Mouse (Mus musculus): Measurements from ENCODE around the gene Kremen1. TPM values are rescaled to one million over a fixed set of nuclear protein-coding genes. Genes with fewer than 3 reads are reported as not detected.

Gene Kremen1
- polyA plus RNA-seq, 1 experiment from 2014 or later: 20.9 TPM

DNA sequence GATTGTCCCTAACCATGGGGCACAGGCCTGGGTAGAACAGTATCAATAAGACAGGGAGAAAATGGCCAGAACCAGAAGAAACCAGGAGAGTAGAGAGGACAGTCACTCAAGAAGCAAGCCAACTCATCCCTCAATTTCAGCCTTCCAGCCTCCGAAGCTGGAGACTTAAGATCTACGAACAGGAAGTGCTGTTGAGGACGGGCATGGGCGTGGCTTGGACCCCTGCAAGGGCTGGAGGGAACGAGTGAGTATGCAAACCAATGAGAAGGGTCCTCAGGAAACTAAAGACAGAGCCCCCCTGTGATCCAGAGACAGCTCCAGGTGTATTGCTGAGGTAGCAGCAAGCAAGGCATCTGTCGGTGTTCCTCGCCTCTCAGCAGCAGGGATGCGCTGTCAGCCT is 97.0 kb downstream of the Kremen1 start:
- Histone ChIP-seq H3K4me2 (ENCODE audit: low read length) (no peak overlapping the region), H3K9ac (ENCODE audit: low read length) (no peak overlapping the region), H3K4me3 (ENCODE audit: control insufficient read depth in 1 of 2, insufficient read depth in 1 of 2, low read depth in 1 of 2, low read length in 2 of 2) (no peak overlapping the region), H3K36me3 (ENCODE audit: control insufficient read depth, insufficient read depth, low read length) (no peaks in the 10 kb centered on the region), H3K27ac (replicated peaks in 1 of 2; ENCODE audit: control insufficient read depth in 1 of 2, insufficient read depth in 1 of 2, low read depth in 2 of 2, low read length in 2 of 2) (no peak overlapping the region), H3K27me3 (ENCODE audit: control insufficient read depth, insufficient read depth, low read length) (no peaks in the 10 kb centered on the region), H3K4me1 (ENCODE audit: control insufficient read depth in 2 of 2, insufficient read depth in 2 of 2, low read length in 2 of 2) (peaks cover 29 to 34% of the 10 kb centered on the region in 2 experiments), H3K9me3 (ENCODE audit: control insufficient read depth, low read length) (peaks cover 5% of the 10 kb centered on the region)
- WGBS: 44% methylated on average over 8 of the region's 8 CpGs
- no peak for ATAC-seq (ENCODE audit: insufficient number of reproducible peaks, insufficient read depth, low FRiP score, low read depth)

DNA sequence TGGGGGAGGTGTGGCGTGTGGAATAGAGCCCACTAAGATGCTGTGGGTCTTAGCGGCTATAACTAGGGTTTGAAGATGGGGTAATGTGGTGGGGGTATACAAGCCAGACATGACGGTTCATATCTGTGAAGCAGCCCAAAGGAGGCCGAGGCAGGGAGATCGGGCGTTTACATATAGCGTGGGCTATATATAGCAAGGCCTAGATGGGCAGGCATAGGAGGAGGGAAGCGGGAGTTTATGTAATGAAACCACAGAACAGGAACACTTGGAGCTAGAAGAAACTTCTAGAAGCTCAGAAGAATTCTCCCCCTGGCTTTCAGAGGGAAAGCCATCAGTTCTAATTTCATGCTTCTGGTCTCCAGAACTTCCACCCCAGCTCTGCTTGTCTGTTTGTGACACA is 97.9 kb downstream of the Kremen1 start:
- Histone ChIP-seq H3K27me3 (ENCODE audit: control insufficient read depth, insufficient read depth, low read length) (no peaks in the 10 kb centered on the region), H3K27ac (replicated peaks in 1 of 2; ENCODE audit: control insufficient read depth in 1 of 2, insufficient read depth in 1 of 2, low read depth in 2 of 2, low read length in 2 of 2) (no peak overlapping the region), H3K9me3 (ENCODE audit: control insufficient read depth, low read length) (peaks cover 5% of the 10 kb centered on the region), H3K36me3 (ENCODE audit: control insufficient read depth, insufficient read depth, low read length) (no peaks in the 10 kb centered on the region), H3K4me1 (ENCODE audit: control insufficient read depth in 2 of 2, insufficient read depth in 2 of 2, low read length in 2 of 2) (peaks cover 29 to 34% of the 10 kb centered on the region in 2 experiments), H3K4me2 (ENCODE audit: low read length) (no peak overlapping the region), H3K4me3 (ENCODE audit: control insufficient read depth in 1 of 2, insufficient read depth in 1 of 2, low read depth in 1 of 2, low read length in 2 of 2) (no peak overlapping the region), H3K9ac (ENCODE audit: low read length) (no peak overlapping the region)
- no peak for ATAC-seq (ENCODE audit: insufficient number of reproducible peaks, insufficient read depth, low FRiP score, low read depth)
- WGBS: 70% methylated on average over 8 of the region's 8 CpGs

DNA sequence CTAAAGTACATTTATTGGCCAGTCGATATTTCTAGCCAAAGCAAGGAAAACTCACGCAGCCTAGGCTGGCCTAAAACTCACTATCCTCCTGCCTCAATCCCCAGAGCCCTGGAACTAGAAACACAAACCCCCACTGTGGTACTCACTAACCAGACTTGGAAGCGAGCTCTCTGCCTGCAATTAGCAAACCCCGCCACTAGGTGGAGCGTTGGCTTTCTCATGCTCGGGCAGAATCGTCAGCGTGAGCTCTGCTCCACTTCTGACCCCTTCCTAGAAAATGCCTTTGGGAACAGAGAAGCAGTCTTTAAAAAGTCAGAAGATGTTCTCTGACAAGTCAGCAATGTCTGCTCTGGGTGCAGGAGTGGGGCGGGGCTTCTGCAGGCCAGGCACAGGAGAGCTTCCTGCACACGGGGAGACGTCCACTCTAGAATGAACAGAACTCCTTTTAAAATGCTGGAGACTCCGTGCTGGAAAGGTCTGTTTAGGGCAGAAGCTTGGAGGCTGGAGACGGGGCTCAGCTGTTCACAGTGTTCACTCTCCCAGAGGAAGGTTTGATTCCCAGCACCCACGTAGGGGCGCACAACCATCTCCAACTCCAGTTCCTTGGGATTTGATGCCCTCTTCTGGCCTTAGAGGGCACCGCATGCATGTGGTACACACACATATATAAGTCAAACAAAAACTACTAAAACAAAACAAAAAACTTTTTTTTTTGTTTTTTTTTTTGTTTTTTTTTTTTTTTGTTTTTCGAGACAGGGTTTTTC is 100.5 kb downstream of the Kremen1 start:
- Histone ChIP-seq H3K9me3 (ENCODE audit: control insufficient read depth, low read length) (peaks cover 5% of the 10 kb centered on the region), H3K36me3 (ENCODE audit: control insufficient read depth, insufficient read depth, low read length) (no peaks in the 10 kb centered on the region), H3K4me1 (ENCODE audit: control insufficient read depth in 2 of 2, insufficient read depth in 2 of 2, low read length in 2 of 2) (peaks cover 14 to 16% of the 10 kb centered on the region in 2 experiments), H3K4me2 (ENCODE audit: low read length) (no peak overlapping the region), H3K27ac (replicated peaks in 1 of 2; ENCODE audit: control insufficient read depth in 1 of 2, insufficient read depth in 1 of 2, low read depth in 2 of 2, low read length in 2 of 2) (no peak overlapping the region), H3K9ac (ENCODE audit: low read length) (no peak overlapping the region), H3K27me3 (ENCODE audit: control insufficient read depth, insufficient read depth, low read length) (no peaks in the 10 kb centered on the region; the same call in 1 of the 2 replicates), H3K4me3 (ENCODE audit: control insufficient read depth in 1 of 2, insufficient read depth in 1 of 2, low read depth in 1 of 2, low read length in 2 of 2) (no peak overlapping the region)
- 75% methylated on average over 17 of the region's 17 CpGs for WGBS
- no peak for ATAC-seq (ENCODE audit: insufficient number of reproducible peaks, insufficient read depth, low FRiP score, low read depth)

DNA sequence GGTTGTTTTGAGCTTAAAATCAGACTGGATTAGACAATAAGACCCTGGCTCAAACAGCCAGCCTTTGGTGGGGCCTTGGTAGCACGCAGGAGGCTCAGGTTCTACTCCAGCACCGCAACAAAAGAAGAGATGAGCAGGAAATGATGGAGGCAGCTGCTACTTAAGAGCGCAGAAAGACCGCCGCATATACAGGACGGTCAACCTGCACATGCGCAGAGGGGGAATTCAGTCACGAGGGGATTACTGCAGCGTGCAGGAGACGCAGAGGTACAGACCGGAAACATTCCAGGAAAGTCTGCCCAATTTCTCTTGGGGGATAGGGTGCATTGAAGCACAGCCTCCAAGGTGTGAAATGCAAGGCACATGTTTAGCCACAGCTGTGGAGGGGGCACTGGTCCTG is 103.3 kb downstream of the Kremen1 start:
- no peaks in the 10 kb centered on the region; the same call in 1 of the 2 replicates for H3K27me3 ChIP-seq (ENCODE audit: control insufficient read depth, insufficient read depth, low read length)
- H3K27ac ChIP-seq (replicated peaks in 1 of 2; ENCODE audit: control insufficient read depth in 1 of 2, insufficient read depth in 1 of 2, low read depth in 2 of 2, low read length in 2 of 2): no peak overlapping the region
- no peak overlapping the region for H3K4me2 ChIP-seq (ENCODE audit: low read length)
- H3K36me3 ChIP-seq (ENCODE audit: control insufficient read depth, insufficient read depth, low read length): no peaks in the 10 kb centered on the region
- H3K4me3 ChIP-seq (ENCODE audit: control insufficient read depth in 1 of 2, insufficient read depth in 1 of 2, low read depth in 1 of 2, low read length in 2 of 2): no peak overlapping the region
- no peak overlapping the region for H3K9ac ChIP-seq (ENCODE audit: low read length)
- peaks cover 5% of the 10 kb centered on the region for H3K9me3 ChIP-seq (ENCODE audit: control insufficient read depth, low read length)
- no peak for ATAC-seq (ENCODE audit: insufficient number of reproducible peaks, insufficient read depth, low FRiP score, low read depth)
- no peaks in the 10 kb centered on the region; a peak in 2 of 4 replicates for H3K4me1 ChIP-seq (ENCODE audit: control insufficient read depth in 2 of 2, insufficient read depth in 2 of 2, low read length in 2 of 2)
- 89% methylated on average over 11 of the region's 11 CpGs for WGBS

DNA sequence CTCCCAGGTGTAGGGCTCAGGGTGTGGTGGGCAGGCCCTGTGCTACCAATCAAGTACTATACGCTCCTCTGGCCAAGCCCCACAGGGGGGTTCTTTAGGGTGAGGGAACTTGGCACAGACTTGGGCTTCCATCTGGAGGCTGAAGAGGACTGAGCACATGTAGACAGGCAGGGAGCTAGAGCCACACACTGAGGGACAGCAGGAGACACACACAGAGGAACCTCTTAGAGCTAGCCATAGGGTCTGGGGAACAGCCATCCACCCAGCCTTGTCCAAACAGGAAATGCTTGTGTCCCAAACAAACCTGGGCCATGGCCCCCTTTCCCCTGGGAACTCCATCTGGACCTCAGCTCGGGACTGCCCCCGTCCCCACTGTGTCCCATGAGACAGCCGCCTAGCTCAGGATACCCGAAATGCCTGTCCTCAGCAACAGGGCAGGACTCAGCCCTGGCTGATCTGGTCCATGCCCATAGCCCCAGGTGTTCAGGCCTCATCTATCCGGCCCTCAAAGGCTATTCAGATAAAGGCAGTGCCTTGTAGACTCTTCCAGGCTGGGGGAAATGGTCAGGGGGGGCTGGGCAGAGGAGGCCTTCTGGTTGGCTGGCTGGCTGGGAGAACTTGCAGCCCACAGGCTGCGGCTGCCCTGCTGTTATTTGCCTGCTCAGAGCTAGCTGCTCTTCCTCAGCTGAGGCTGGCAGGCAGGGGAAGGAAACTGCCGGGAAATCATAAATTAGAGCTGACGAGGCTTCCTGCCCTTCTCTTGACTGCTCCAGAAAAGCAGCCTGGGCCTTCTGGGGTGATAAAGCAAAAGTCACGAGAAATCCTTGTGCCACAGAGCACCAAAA is 106.2 kb downstream of the Kremen1 start:
- no peaks in the 10 kb centered on the region for H3K9me3 ChIP-seq (ENCODE audit: control insufficient read depth, low read length)
- peaks cover 13% of the 10 kb centered on the region for H3K27me3 ChIP-seq (ENCODE audit: control insufficient read depth, insufficient read depth, low read length)
- ATAC-seq (ENCODE audit: insufficient number of reproducible peaks, insufficient read depth, low FRiP score, low read depth): no peak
- no peak overlapping the region for H3K4me3 ChIP-seq (ENCODE audit: control insufficient read depth in 1 of 2, insufficient read depth in 1 of 2, low read depth in 1 of 2, low read length in 2 of 2)
- WGBS: 56% methylated on average over 10 of the region's 10 CpGs
- H3K27ac ChIP-seq (replicated peaks in 1 of 2; ENCODE audit: control insufficient read depth in 1 of 2, insufficient read depth in 1 of 2, low read depth in 2 of 2, low read length in 2 of 2): no peak overlapping the region
- no peaks in the 10 kb centered on the region for H3K36me3 ChIP-seq (ENCODE audit: control insufficient read depth, insufficient read depth, low read length)
- peaks cover 0 to 7% of the 10 kb centered on the region in 2 experiments; a peak in 2 of 4 replicates for H3K4me1 ChIP-seq (ENCODE audit: control insufficient read depth in 2 of 2, insufficient read depth in 2 of 2, low read length in 2 of 2)
- H3K4me2 ChIP-seq (ENCODE audit: low read length): no peak overlapping the region
- no peak overlapping the region for H3K9ac ChIP-seq (ENCODE audit: low read length)

DNA sequence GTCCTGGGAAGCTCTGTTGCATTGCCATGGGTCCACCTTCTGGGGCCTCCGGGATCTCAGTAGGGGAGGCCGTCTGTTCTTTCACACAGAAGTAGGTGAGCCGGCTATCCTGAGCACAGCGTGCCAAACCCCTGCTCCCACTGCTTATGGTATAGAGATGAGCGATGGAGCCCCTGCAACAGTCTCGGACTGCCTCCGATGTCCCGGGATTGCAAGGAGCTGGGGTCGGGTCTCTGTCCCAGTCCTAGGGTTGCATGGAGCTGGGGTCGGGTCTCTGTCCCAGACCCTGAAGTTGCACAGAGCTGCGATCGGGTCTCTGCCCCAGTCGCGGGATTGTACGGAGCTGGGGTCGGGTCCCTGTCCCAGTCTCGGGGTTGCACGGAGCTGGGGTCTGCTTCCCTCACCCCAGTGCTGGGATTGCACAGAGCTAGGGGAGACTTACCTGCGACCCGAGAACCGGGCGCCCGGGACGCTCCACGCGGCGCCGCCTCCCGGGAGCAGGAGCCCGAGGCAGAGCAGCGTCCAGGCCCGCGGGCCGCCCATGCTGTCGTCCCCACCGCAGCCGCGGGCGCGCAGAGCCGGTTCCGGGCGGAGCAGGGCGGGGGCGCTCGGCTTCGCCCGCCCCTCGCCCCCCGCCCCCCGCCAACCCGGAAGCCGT is 109.5 kb downstream of the Kremen1 start, which contains the start of gene Emid1:
TSS of gene Emid1 (minus strand) at position 578 of the 658 bp plus-strand sequence.
- Histone ChIP-seq H3K9ac (ENCODE audit: low read length) (peak within 1 kb of the TSS; percentile 70), H3K4me1 (ENCODE audit: control insufficient read depth in 2 of 2, insufficient read depth in 2 of 2, low read length in 2 of 2) (peaks cover 12 to 20% of the 10 kb centered on the region in 2 experiments), H3K27ac (replicated peaks in 1 of 2; ENCODE audit: control insufficient read depth in 1 of 2, insufficient read depth in 1 of 2, low read depth in 2 of 2, low read length in 2 of 2) (no peak within 1 kb of the TSS), H3K36me3 (ENCODE audit: control insufficient read depth, insufficient read depth, low read length) (no peaks in the 10 kb centered on the region), H3K4me2 (ENCODE audit: low read length) (peak within 1 kb of the TSS; percentile 71), H3K27me3 (ENCODE audit: control insufficient read depth, insufficient read depth, low read length) (peaks cover 16% of the 10 kb centered on the region), H3K4me3 (ENCODE audit: control insufficient read depth in 1 of 2, insufficient read depth in 1 of 2, low read depth in 1 of 2, low read length in 2 of 2) (peak within 1 kb of the TSS; percentile 56), H3K9me3 (ENCODE audit: control insufficient read depth, low read length) (no peaks in the 10 kb centered on the region)
- peak; percentile 32; the same call in 1 of the 2 replicates for ATAC-seq (ENCODE audit: insufficient number of reproducible peaks, insufficient read depth, low FRiP score, low read depth)
- WGBS: 2% methylated on average over 39 of the region's 53 CpGs

DNA sequence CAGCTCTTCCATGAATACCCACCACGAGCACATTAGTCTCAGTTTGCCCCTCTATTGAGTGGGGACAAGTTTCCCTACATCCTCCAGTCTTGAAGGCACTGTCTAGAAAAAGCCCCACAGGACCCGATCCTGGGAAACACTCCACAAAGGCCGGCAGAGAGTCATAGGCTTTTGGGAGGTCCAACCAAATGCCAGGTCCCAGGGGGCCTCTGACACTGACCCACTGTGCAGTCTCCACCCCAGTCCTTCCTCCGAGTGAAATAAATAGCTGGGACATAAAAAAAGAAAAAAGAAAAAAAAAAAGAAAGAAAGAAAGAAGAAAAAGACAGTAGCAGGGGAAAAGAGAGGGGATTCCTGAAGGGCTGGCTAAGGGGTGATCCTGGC is 110.1 kb downstream of the Kremen1 start:
- ATAC-seq (ENCODE audit: insufficient number of reproducible peaks, insufficient read depth, low FRiP score, low read depth): no peak
- Histone ChIP-seq H3K27me3 (ENCODE audit: control insufficient read depth, insufficient read depth, low read length) (peaks cover 16% of the 10 kb centered on the region), H3K4me1 (ENCODE audit: control insufficient read depth in 2 of 2, insufficient read depth in 2 of 2, low read length in 2 of 2) (peaks cover 12 to 20% of the 10 kb centered on the region in 2 experiments), H3K4me3 (ENCODE audit: control insufficient read depth in 1 of 2, insufficient read depth in 1 of 2, low read depth in 1 of 2, low read length in 2 of 2) (peak overlapping the region in 1 of 2 experiments; percentile 56; a peak in 2 of 4 replicates), H3K27ac (replicated peaks in 1 of 2; ENCODE audit: control insufficient read depth in 1 of 2, insufficient read depth in 1 of 2, low read depth in 2 of 2, low read length in 2 of 2) (no peak overlapping the region), H3K4me2 (ENCODE audit: low read length) (peak overlapping the region; percentile 71), H3K9me3 (ENCODE audit: control insufficient read depth, low read length) (no peaks in the 10 kb centered on the region), H3K36me3 (ENCODE audit: control insufficient read depth, insufficient read depth, low read length) (no peaks in the 10 kb centered on the region), H3K9ac (ENCODE audit: low read length) (peak overlapping the region; percentile 70)
- 63% methylated on average over 4 of the region's 4 CpGs for WGBS

All from heart, embryonic 14.5 days (tissue).